28 mouse cellular contexts compared by ENCODE assay signal in genomic region chr19:55499179-55499863, GRCm38 (mm10).
A peak's percentile ranks its signal among the peaks of the same experiment; 100 is the strongest.
DNase-seq lines count a peak whose midpoint lies in the region; ATAC-seq and TF ChIP-seq lines count a peak whose summit lies in the region.
"Had no signal": no experiment of that assay in that cellular context is flagged by ENCODE, and none has a peak within 500 bp of the region (broad histone marks: within the 10 kb centered on the region; RNA-seq: fewer than 3 reads in every experiment).

No protein-coding gene starts in this region.

- peaks cover 36% of the 10 kb centered on the region for H3K4me1 ChIP-seq in limb, embryonic 12.5 days (replicated peaks)
- peaks cover 32% of the 10 kb centered on the region for H3K4me1 ChIP-seq in limb, embryonic 10.5 days
- H3K4me1 ChIP-seq in ES-Bruce4 (ENCODE audit: control insufficient read depth, insufficient read depth, low read length), result peaks cover 3% of the 10 kb centered on the region
- peaks cover 24% of the 10 kb centered on the region for H3K4me1 ChIP-seq in embryonic facial prominence, embryonic 13.5 days
- H3K4me1 ChIP-seq in liver, embryonic 16.5 days (ENCODE audit: control insufficient read depth, low read depth, low read length), result no peaks in the 10 kb centered on the region
- H3K4me1 ChIP-seq in forebrain, embryonic 13.5 days, result peaks cover 6% of the 10 kb centered on the region
- H3K4me1 ChIP-seq: forebrain, embryonic 15.5 days had no signal

- H3K27ac ChIP-seq in limb, embryonic 12.5 days, result no peak overlapping the region
- H3K27ac ChIP-seq in limb, embryonic 10.5 days, result no peak overlapping the region
- H3K27ac ChIP-seq in ES-Bruce4 (ENCODE audit: insufficient read depth, low read length), result no peak overlapping the region
- H3K27ac ChIP-seq in embryonic facial prominence, embryonic 13.5 days, result no peak overlapping the region
- H3K27ac ChIP-seq in liver, embryonic 16.5 days (ENCODE audit: low read length), result no peak overlapping the region
- no peak overlapping the region for H3K27ac ChIP-seq in forebrain, embryonic 13.5 days
- H3K27ac ChIP-seq: embryonic facial prominence, embryonic 15.5 days; forebrain, embryonic 15.5 days; hindbrain, embryonic 12.5 days; layer of hippocampus, adult 2 months; midbrain, embryonic 13.5 days had no signal

- no peak overlapping the region for H3K4me3 ChIP-seq in limb, embryonic 12.5 days (replicated peaks)
- no peak overlapping the region for H3K4me3 ChIP-seq in limb, embryonic 10.5 days
- peak overlapping the region; percentile 40; the same call in 1 of the 2 replicates for H3K4me3 ChIP-seq in ES-Bruce4 (ENCODE audit: low read depth, low read length)
- H3K4me3 ChIP-seq in embryonic facial prominence, embryonic 13.5 days, result no peak overlapping the region
- no peak overlapping the region for H3K4me3 ChIP-seq in liver, embryonic 16.5 days (ENCODE audit: low read depth, low read length)
- no peak overlapping the region for H3K4me3 ChIP-seq in forebrain, embryonic 13.5 days
- H3K4me3 ChIP-seq: embryonic facial prominence, embryonic 15.5 days; forebrain, embryonic 15.5 days; heart, embryonic 12.5 days; hindbrain, embryonic 12.5 days; layer of hippocampus, adult 2 months; midbrain, embryonic 13.5 days had no signal

- TF ChIP-seq CTCF in ES-Bruce4 (IDR thresholded peaks at IDR 0.05; ENCODE audit: low read depth, low read length), result no peak

- DNase-seq in limb, embryonic 10.5 days (ENCODE audit: low spot score), result no peak
- DNase-seq in yolk sac, embryonic 10.5 days (ENCODE audit: low spot score), result no peak
- DNase-seq in layer of hippocampus, adult 9-11 months, result no peak
- DNase-seq: adrenal gland, adult 2 months; cerebellum, adult 18-20 months; cerebellum, postnatal 14 days; heart, postnatal 10 days; kidney, adult 9 months; kidney, postnatal 25 days; layer of hippocampus, postnatal 36 days; lung, postnatal 10 days; right cerebral cortex, postnatal 14 days; spleen, adult 18-20 months; thymus, adult 18-20 months; thymus, postnatal 4 days had no signal

- TF ChIP-seq EP300 in ES-Bruce4 (IDR thresholded peaks at IDR 0.05; ENCODE audit: insufficient read depth, low read depth, low read length), result no peak

- no peaks in the 10 kb centered on the region for H3K9me3 ChIP-seq in limb, embryonic 12.5 days
- no peaks in the 10 kb centered on the region for H3K9me3 ChIP-seq in limb, embryonic 10.5 days (replicated peaks)
- no peaks in the 10 kb centered on the region for H3K9me3 ChIP-seq in ES-Bruce4 (replicated peaks; ENCODE audit: control insufficient read depth, insufficient read depth, low read length, poor library complexity, severe bottlenecking)
- no peaks in the 10 kb centered on the region for H3K9me3 ChIP-seq in embryonic facial prominence, embryonic 13.5 days
- H3K9me3 ChIP-seq in liver, embryonic 16.5 days (replicated peaks; ENCODE audit: control insufficient read depth, low read length), result no peaks in the 10 kb centered on the region
- H3K9me3 ChIP-seq in forebrain, embryonic 13.5 days (replicated peaks), result no peaks in the 10 kb centered on the region
- H3K9me3 ChIP-seq: embryonic facial prominence, embryonic 15.5 days; forebrain, embryonic 15.5 days; G1E; heart, embryonic 12.5 days; hindbrain, embryonic 12.5 days; midbrain, embryonic 13.5 days had no signal

- peak overlapping the region; percentile 21; the same call in 1 of the 2 replicates for H3K4me2 ChIP-seq in limb, embryonic 12.5 days
- no peak overlapping the region for H3K4me2 ChIP-seq in embryonic facial prominence, embryonic 13.5 days
- peak overlapping the region; percentile 33; the same call in 1 of the 2 replicates for H3K4me2 ChIP-seq in liver, embryonic 16.5 days (ENCODE audit: low read depth, low read length)
- H3K4me2 ChIP-seq in forebrain, embryonic 13.5 days, result no peak overlapping the region
- H3K4me2 ChIP-seq: embryonic facial prominence, embryonic 15.5 days; forebrain, embryonic 15.5 days; heart, embryonic 12.5 days; hindbrain, embryonic 12.5 days; midbrain, embryonic 13.5 days had no signal

- no peak overlapping the region; the same call in 1 of the 2 replicates for H3K9ac ChIP-seq in limb, embryonic 12.5 days (replicated peaks)
- H3K9ac ChIP-seq in ES-Bruce4 (ENCODE audit: low read depth, poor library complexity, severe bottlenecking), result no peak overlapping the region
- 0 out of 2 replicates have a peak overlapping the region, but pooled peaks have one; percentile 2 for H3K9ac ChIP-seq in embryonic facial prominence, embryonic 13.5 days
- no peak overlapping the region for H3K9ac ChIP-seq in liver, embryonic 16.5 days (ENCODE audit: low read depth, low read length)
- H3K9ac ChIP-seq in forebrain, embryonic 13.5 days, result no peak overlapping the region
- H3K9ac ChIP-seq: embryonic facial prominence, embryonic 15.5 days; forebrain, embryonic 15.5 days; heart, embryonic 12.5 days; hindbrain, embryonic 12.5 days; midbrain, embryonic 13.5 days had no signal

- 61% methylated on average over 18 of the region's 18 CpGs for WGBS in limb, embryonic 12.5 days
- WGBS in limb, embryonic 10.5 days, result 70% methylated on average over 18 of the region's 18 CpGs
- 66% methylated on average over 18 of the region's 18 CpGs for WGBS in embryonic facial prominence, embryonic 13.5 days
- 72% methylated on average over 18 of the region's 18 CpGs for WGBS in liver, embryonic 16.5 days (ENCODE audit: insufficient replicate concordance)
- WGBS in forebrain, embryonic 13.5 days, result 71% methylated on average over 18 of the region's 18 CpGs

- no peak for ATAC-seq in limb, embryonic 12.5 days (ENCODE audit: insufficient number of reproducible peaks, insufficient read depth, low FRiP score, low TSS enrichment, low read depth)
- ATAC-seq in embryonic facial prominence, embryonic 13.5 days (ENCODE audit: insufficient number of reproducible peaks, insufficient read depth, low FRiP score, low TSS enrichment, low read depth), result no peak
- no peak for ATAC-seq in liver, embryonic 16.5 days (ENCODE audit: low read depth)
- ATAC-seq in forebrain, embryonic 13.5 days, result no peak
- ATAC-seq: forebrain, embryonic 15.5 days; midbrain, embryonic 13.5 days; Patski had no signal

- H3K27me3 ChIP-seq in limb, embryonic 12.5 days, result no peaks in the 10 kb centered on the region
- no peaks in the 10 kb centered on the region for H3K27me3 ChIP-seq in limb, embryonic 10.5 days (ENCODE audit: low read depth, poor library complexity, severe bottlenecking)
- H3K27me3 ChIP-seq in ES-Bruce4 (ENCODE audit: control insufficient read depth, insufficient read depth, low read length, poor library complexity, severe bottlenecking), result no peaks in the 10 kb centered on the region
- no peaks in the 10 kb centered on the region for H3K27me3 ChIP-seq in embryonic facial prominence, embryonic 13.5 days
- H3K27me3 ChIP-seq in liver, embryonic 16.5 days (ENCODE audit: control insufficient read depth, insufficient read depth, low read depth, low read length), result no peaks in the 10 kb centered on the region
- H3K27me3 ChIP-seq in forebrain, embryonic 13.5 days, result peaks cover 20% of the 10 kb centered on the region
- H3K27me3 ChIP-seq: embryonic facial prominence, embryonic 15.5 days; forebrain, embryonic 15.5 days; heart, embryonic 12.5 days; hindbrain, embryonic 12.5 days; Patski had no signal

- H3K36me3 ChIP-seq in limb, embryonic 12.5 days, result no peaks in the 10 kb centered on the region
- no peaks in the 10 kb centered on the region for H3K36me3 ChIP-seq in limb, embryonic 10.5 days
- H3K36me3 ChIP-seq in ES-Bruce4 (ENCODE audit: control insufficient read depth, insufficient read depth, low read length, poor library complexity, severe bottlenecking), result no peaks in the 10 kb centered on the region
- peaks cover 2% of the 10 kb centered on the region; the same call in 1 of the 2 replicates for H3K36me3 ChIP-seq in embryonic facial prominence, embryonic 13.5 days
- no peaks in the 10 kb centered on the region for H3K36me3 ChIP-seq in liver, embryonic 16.5 days (ENCODE audit: control insufficient read depth, insufficient read depth)
- H3K36me3 ChIP-seq in forebrain, embryonic 13.5 days (ENCODE audit: poor library complexity, severe bottlenecking), result no peaks in the 10 kb centered on the region
- H3K36me3 ChIP-seq: embryonic facial prominence, embryonic 15.5 days; forebrain, embryonic 15.5 days; heart, embryonic 12.5 days; hindbrain, embryonic 12.5 days; midbrain, embryonic 13.5 days had no signal

- TF ChIP-seq POLR2A in ES-Bruce4 (IDR thresholded peaks at IDR 0.05; ENCODE audit: insufficient read depth, low read length), result no peak

Comparison
In these comparisons a context has a peak if more than half of its experiments do, and no peak if none do; other contexts are left out.
1. H3K4me2 ChIP-seq: peak in limb, embryonic 12.5 days (single experiment) and liver, embryonic 16.5 days (single experiment); none in embryonic facial prominence, embryonic 13.5 days (single experiment) and forebrain, embryonic 13.5 days (single experiment).